Mouse (Mus musculus): Measurements from ENCODE around the gene March6.

GRCm38 (mm10) chr15:31417409-31417795 is 113.5 kb downstream of the March6 start:
- TF ChIP-seq GATA1 (IDR thresholded peaks at IDR 0.05; ENCODE audit: low read length) (no peak), TAL1 (IDR thresholded peaks at IDR 0.05; ENCODE audit: low read length) (no peak)
